Mouse (Mus musculus): ENCODE measurements around the gene Tnk2. TPM values are rescaled to one million over a fixed set of nuclear protein-coding genes. Genes with fewer than 3 reads are reported as not detected.
A peak's percentile ranks its signal among the peaks of the same experiment; 100 is the strongest.

Gene Tnk2
- total RNA-seq, 1 experiment: 47.1 TPM

- H3K36me3 ChIP-seq (ENCODE audit: control insufficient read depth, insufficient read depth, low read length, poor library complexity, severe bottlenecking): no peaks in the 10 kb centered on the region
- no peak overlapping the region for H3K4me3 ChIP-seq (ENCODE audit: insufficient read depth in 1 of 2, low read depth in 1 of 2, low read length in 2 of 2, poor library complexity in 1 of 2, severe bottlenecking in 1 of 2)
- in situ Hi-C loops (cut with MboI; ENCODE audit: low sequenced_read_pairs in 2 of 2, unreplicated experiment in 2 of 2): no loop called here
- peaks cover 2 to 5% of the 10 kb centered on the region in 2 experiments; a peak in 3 of 4 replicates for H3K4me1 ChIP-seq (ENCODE audit: control insufficient read depth in 2 of 2, insufficient read depth in 2 of 2, low read length in 2 of 2, poor library complexity in 1 of 2)
- no peak for TF ChIP-seq MAFK (IDR thresholded peaks at IDR 0.05; ENCODE audit: insufficient read depth, low read depth, low read length)
- no peak for TF ChIP-seq CHD2 (IDR thresholded peaks at IDR 0.05; ENCODE audit: low read depth, low read length)
- no peak for TF ChIP-seq ZNF384 (IDR thresholded peaks at IDR 0.05; ENCODE audit: low read depth, low read length)
- TF ChIP-seq ZC3H11A (IDR thresholded peaks at IDR 0.05; ENCODE audit: borderline replicate concordance, low read depth, low read length): no peak
- TF ChIP-seq HCFC1 (IDR thresholded peaks at IDR 0.05; ENCODE audit: borderline replicate concordance, insufficient read depth, low read length): no peak
- no peaks in the 10 kb centered on the region for H3K9me3 ChIP-seq (ENCODE audit: control insufficient read depth, insufficient read depth, low read depth, low read length)
- H3K27ac ChIP-seq (ENCODE audit: insufficient read depth, low read depth, low read length, poor library complexity, severe bottlenecking): no peak overlapping the region
- no peak overlapping the region for H3K9ac ChIP-seq (ENCODE audit: insufficient read depth, low read depth, low read length, poor library complexity, severe bottlenecking)
- DNase-seq (ENCODE audit: low read depth, low spot score): no peak
These were observed 64.9 kb downstream of the Tnk2 start for GRCm38 (mm10) chr16:32708457-32709033.

DNA sequence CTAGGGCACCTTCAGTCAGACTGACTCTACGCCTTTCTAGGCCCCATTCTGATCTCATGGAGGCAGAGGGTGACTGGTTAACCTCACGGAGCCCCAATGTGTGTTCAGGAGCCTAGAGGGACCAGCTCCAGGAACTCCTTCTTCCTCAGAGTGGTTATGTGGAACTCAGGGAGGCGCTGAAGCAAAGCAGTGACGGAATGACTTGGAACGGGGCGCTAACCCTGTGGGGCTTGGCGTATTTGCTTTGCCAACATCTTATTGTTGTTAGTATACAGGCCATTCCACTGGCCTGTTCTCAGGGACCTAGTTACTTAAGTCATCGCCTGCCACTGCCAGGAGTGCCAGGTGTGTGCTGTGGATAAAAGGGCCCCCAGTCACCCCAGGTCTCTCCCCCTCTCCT, 65.4 kb downstream of the Tnk2 start:
- Histone ChIP-seq H3K9me3 (ENCODE audit: control insufficient read depth, insufficient read depth, low read depth, low read length) (no peaks in the 10 kb centered on the region), H3K4me3 (ENCODE audit: insufficient read depth in 1 of 2, low read depth in 1 of 2, low read length in 2 of 2, poor library complexity in 1 of 2, severe bottlenecking in 1 of 2) (no peak overlapping the region), H3K36me3 (ENCODE audit: control insufficient read depth, insufficient read depth, low read length, poor library complexity, severe bottlenecking) (no peaks in the 10 kb centered on the region), H3K9ac (ENCODE audit: insufficient read depth, low read depth, low read length, poor library complexity, severe bottlenecking) (no peak overlapping the region), H3K27ac (ENCODE audit: insufficient read depth, low read depth, low read length, poor library complexity, severe bottlenecking) (no peak overlapping the region), H3K4me1 (ENCODE audit: control insufficient read depth in 2 of 2, insufficient read depth in 2 of 2, low read length in 2 of 2, poor library complexity in 1 of 2) (peaks cover 2 to 5% of the 10 kb centered on the region in 2 experiments; a peak in 3 of 4 replicates)
- DNase-seq (ENCODE audit: low read depth, low spot score): no peak
- TF ChIP-seq ZNF384 (IDR thresholded peaks at IDR 0.05; ENCODE audit: low read depth, low read length): no peak
- no peak for TF ChIP-seq CHD2 (IDR thresholded peaks at IDR 0.05; ENCODE audit: low read depth, low read length)
- TF ChIP-seq HCFC1 (IDR thresholded peaks at IDR 0.05; ENCODE audit: borderline replicate concordance, insufficient read depth, low read length): no peak
- TF ChIP-seq MAFK (IDR thresholded peaks at IDR 0.05; ENCODE audit: insufficient read depth, low read depth, low read length): no peak
- TF ChIP-seq ZC3H11A (IDR thresholded peaks at IDR 0.05; ENCODE audit: borderline replicate concordance, low read depth, low read length): no peak
- in situ Hi-C loops (cut with MboI; ENCODE audit: low sequenced_read_pairs in 2 of 2, unreplicated experiment in 2 of 2): no loop called here

DNA sequence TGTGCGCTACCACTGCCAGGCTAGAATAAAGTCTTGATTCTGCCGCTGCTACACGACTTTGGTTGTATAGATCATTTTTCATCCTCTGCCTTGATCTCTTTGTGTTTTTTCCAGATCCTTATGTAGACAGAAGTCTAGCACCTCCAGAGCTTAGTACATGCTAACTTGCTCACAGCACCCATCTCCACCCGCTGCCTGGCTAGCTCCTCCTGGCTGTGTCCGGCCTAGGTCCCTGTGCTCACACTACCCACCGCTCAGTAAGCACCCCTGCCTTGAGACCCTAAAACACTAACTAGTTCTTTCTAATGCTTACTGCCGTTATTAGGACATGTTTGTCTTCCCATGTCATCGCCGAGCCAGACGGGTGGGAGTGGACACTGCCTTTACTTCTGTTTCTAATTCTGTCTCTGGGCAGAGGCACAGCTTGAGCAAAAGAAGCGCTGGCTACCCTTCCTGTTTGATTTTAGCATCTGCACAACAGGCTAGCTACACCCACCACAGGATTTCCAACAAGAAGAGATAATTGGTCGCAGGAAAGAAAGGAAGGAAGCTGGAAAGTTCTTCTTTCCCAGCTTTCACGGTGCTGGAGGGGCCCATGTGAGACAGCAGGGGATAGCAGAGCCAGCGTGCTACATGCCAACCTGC, 66.9 kb downstream of the Tnk2 start:
- Histone ChIP-seq H3K9ac (ENCODE audit: insufficient read depth, low read depth, low read length, poor library complexity, severe bottlenecking) (no peak overlapping the region), H3K27ac (ENCODE audit: insufficient read depth, low read depth, low read length, poor library complexity, severe bottlenecking) (no peak overlapping the region), H3K4me1 (ENCODE audit: control insufficient read depth in 2 of 2, insufficient read depth in 2 of 2, low read length in 2 of 2, poor library complexity in 1 of 2) (peaks cover 2 to 7% of the 10 kb centered on the region in 2 experiments; a peak in 3 of 4 replicates), H3K36me3 (ENCODE audit: control insufficient read depth, insufficient read depth, low read length, poor library complexity, severe bottlenecking) (no peaks in the 10 kb centered on the region), H3K4me3 (ENCODE audit: insufficient read depth in 1 of 2, low read depth in 1 of 2, low read length in 2 of 2, poor library complexity in 1 of 2, severe bottlenecking in 1 of 2) (no peak overlapping the region), H3K9me3 (ENCODE audit: control insufficient read depth, insufficient read depth, low read depth, low read length) (no peaks in the 10 kb centered on the region)
- DNase-seq (ENCODE audit: low read depth, low spot score): no peak
- in situ Hi-C loops (cut with MboI; ENCODE audit: low sequenced_read_pairs in 2 of 2, unreplicated experiment in 2 of 2): no loop called here
- TF ChIP-seq ZC3H11A (IDR thresholded peaks at IDR 0.05; ENCODE audit: borderline replicate concordance, low read depth, low read length) (no peak), MAFK (IDR thresholded peaks at IDR 0.05; ENCODE audit: insufficient read depth, low read depth, low read length) (no peak), CHD2 (IDR thresholded peaks at IDR 0.05; ENCODE audit: low read depth, low read length) (no peak), ZNF384 (IDR thresholded peaks at IDR 0.05; ENCODE audit: low read depth, low read length) (no peak), HCFC1 (IDR thresholded peaks at IDR 0.05; ENCODE audit: borderline replicate concordance, insufficient read depth, low read length) (no peak)

DNA sequence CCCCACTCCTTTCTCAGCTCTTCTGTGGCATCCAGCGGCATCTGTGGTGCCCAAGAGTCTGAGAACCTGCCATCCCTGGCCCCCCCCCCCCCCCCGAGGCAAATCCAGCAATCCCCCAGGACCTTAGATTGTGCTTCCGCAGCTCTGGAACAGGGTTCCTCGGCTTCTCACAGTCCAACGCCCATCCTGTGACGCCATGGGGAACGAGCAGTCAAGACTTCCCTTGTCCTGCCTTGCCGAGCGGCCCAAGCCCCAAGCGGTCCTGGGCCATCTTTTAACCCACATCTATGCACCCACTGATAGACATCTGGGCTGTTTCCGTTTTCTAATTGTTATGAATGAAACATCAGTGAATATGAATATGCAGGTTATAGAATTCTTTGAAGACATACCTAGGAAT, 68.5 kb downstream of the Tnk2 start:
- H3K9ac ChIP-seq (ENCODE audit: insufficient read depth, low read depth, low read length, poor library complexity, severe bottlenecking): peak overlapping the region; percentile 36; the same call in 1 of the 2 replicates
- H3K4me3 ChIP-seq (ENCODE audit: insufficient read depth in 1 of 2, low read depth in 1 of 2, low read length in 2 of 2, poor library complexity in 1 of 2, severe bottlenecking in 1 of 2): peak overlapping the region; percentile 15 to 27; a peak in 1 of 4 replicates
- no peaks in the 10 kb centered on the region for H3K36me3 ChIP-seq (ENCODE audit: control insufficient read depth, insufficient read depth, low read length, poor library complexity, severe bottlenecking)
- DNase-seq (ENCODE audit: low read depth, low spot score): no peak
- in situ Hi-C loops (cut with MboI; ENCODE audit: low sequenced_read_pairs in 2 of 2, unreplicated experiment in 2 of 2): no loop called here
- peaks cover 2 to 7% of the 10 kb centered on the region in 2 experiments; a peak in 3 of 4 replicates for H3K4me1 ChIP-seq (ENCODE audit: control insufficient read depth in 2 of 2, insufficient read depth in 2 of 2, low read length in 2 of 2, poor library complexity in 1 of 2)
- no peaks in the 10 kb centered on the region for H3K9me3 ChIP-seq (ENCODE audit: control insufficient read depth, insufficient read depth, low read depth, low read length)
- TF ChIP-seq ZC3H11A (IDR thresholded peaks at IDR 0.05; ENCODE audit: borderline replicate concordance, low read depth, low read length): no peak
- no peak for TF ChIP-seq MAFK (IDR thresholded peaks at IDR 0.05; ENCODE audit: insufficient read depth, low read depth, low read length)
- TF ChIP-seq ZNF384 (IDR thresholded peaks at IDR 0.05; ENCODE audit: low read depth, low read length): no peak
- no peak for TF ChIP-seq CHD2 (IDR thresholded peaks at IDR 0.05; ENCODE audit: low read depth, low read length)
- no peak for TF ChIP-seq HCFC1 (IDR thresholded peaks at IDR 0.05; ENCODE audit: borderline replicate concordance, insufficient read depth, low read length)
- H3K27ac ChIP-seq (ENCODE audit: insufficient read depth, low read depth, low read length, poor library complexity, severe bottlenecking): no peak overlapping the region

Measured in ES-E14 (cell line).